Mouse (Mus musculus): Measurements from ENCODE around the gene Mea1. TPM values are rescaled to one million over a fixed set of nuclear protein-coding genes. Genes with fewer than 3 reads are reported as not detected.

The Mea1 gene
- 148 and 156 TPM in 2 replicates for polyA plus RNA-seq (2016; fragmentation: Nextera tagmentation; extraction: Ambion mirVana)

GRCm38 (mm10) chr17:46678416-46678815 is at the start of gene Mea1:
Gene Mea1, plus strand, starts transcription at chr17:46678793.
- Histone ChIP-seq H3K27me3 (replicated peaks; ENCODE audit: low read depth, poor library complexity, severe bottlenecking) (no peaks in the 10 kb centered on the region), H3K27ac (replicated peaks) (peak within 1 kb of the TSS; percentile 86), H3K4me1 (peaks cover 55% of the 10 kb centered on the region), H3K36me3 (replicated peaks) (peaks cover 56% of the 10 kb centered on the region), H3K4me3 (peak within 1 kb of the TSS; percentile 74), H3K9me3 (no peaks in the 10 kb centered on the region)
- DNase-seq (ENCODE audit: low spot score): no peak
- 93% methylated on average over 8 of the region's 9 CpGs for WGBS

- Histone ChIP-seq H3K9me3 (no peaks in the 10 kb centered on the region), H3K4me1 (peaks cover 64% of the 10 kb centered on the region), H3K4me3 (peak overlapping the region; percentile 97), H3K36me3 (replicated peaks) (peaks cover 17% of the 10 kb centered on the region), H3K27me3 (replicated peaks; ENCODE audit: low read depth, poor library complexity, severe bottlenecking) (no peaks in the 10 kb centered on the region), H3K27ac (replicated peaks) (peak overlapping the region; percentile 97)
- peak; percentile 76 for DNase-seq (ENCODE audit: low spot score)
- WGBS: 7% methylated on average over 12 of the region's 12 CpGs
These were observed 48.7 kb upstream of the Mea1 start for GRCm38 (mm10) chr17:46629685-46630441.

GRCm38 (mm10) chr17:46636831-46637523 is 41.6 kb upstream of the Mea1 start:
- DNase-seq (ENCODE audit: low spot score): peak; percentile 49
- peaks cover 16% of the 10 kb centered on the region for H3K4me1 ChIP-seq
- 29% methylated on average over 15 of the region's 15 CpGs for WGBS
- no peaks in the 10 kb centered on the region for H3K9me3 ChIP-seq
- peak overlapping the region; percentile 30; the same call in 1 of the 2 replicates for H3K4me3 ChIP-seq
- H3K36me3 ChIP-seq (replicated peaks): peaks cover 62% of the 10 kb centered on the region
- no peaks in the 10 kb centered on the region for H3K27me3 ChIP-seq (replicated peaks; ENCODE audit: low read depth, poor library complexity, severe bottlenecking)
- peak overlapping the region; percentile 63 for H3K27ac ChIP-seq (replicated peaks)

GRCm38 (mm10) chr17:46639929-46640328 is 38.7 kb upstream of the Mea1 start:
- Histone ChIP-seq H3K27me3 (replicated peaks; ENCODE audit: low read depth, poor library complexity, severe bottlenecking) (no peaks in the 10 kb centered on the region), H3K27ac (replicated peaks) (no peak overlapping the region), H3K9me3 (no peaks in the 10 kb centered on the region), H3K4me1 (peaks cover 25% of the 10 kb centered on the region), H3K4me3 (no peak overlapping the region), H3K36me3 (replicated peaks) (peaks cover 58% of the 10 kb centered on the region)
- no peak for DNase-seq (ENCODE audit: low spot score)
- WGBS: 84% methylated on average over 9 of the region's 9 CpGs

- Histone ChIP-seq H3K4me1 (peaks cover 25% of the 10 kb centered on the region), H3K4me3 (0 out of 2 replicates have a peak overlapping the region, but pooled peaks have one; percentile 3), H3K27me3 (replicated peaks; ENCODE audit: low read depth, poor library complexity, severe bottlenecking) (no peaks in the 10 kb centered on the region), H3K27ac (replicated peaks) (no peak overlapping the region), H3K36me3 (replicated peaks) (peaks cover 41% of the 10 kb centered on the region), H3K9me3 (no peaks in the 10 kb centered on the region)
- no peak for DNase-seq (ENCODE audit: low spot score)
- 88% methylated on average over 17 of the region's 17 CpGs for WGBS
These were observed 36.5 kb upstream of the Mea1 start for GRCm38 (mm10) chr17:46642060-46642459.

GRCm38 (mm10) chr17:46644152-46644805 is 34.3 kb upstream of the Mea1 start:
- Histone ChIP-seq H3K27ac (replicated peaks) (no peak overlapping the region), H3K4me1 (peaks cover 30% of the 10 kb centered on the region), H3K9me3 (no peaks in the 10 kb centered on the region), H3K27me3 (replicated peaks; ENCODE audit: low read depth, poor library complexity, severe bottlenecking) (no peaks in the 10 kb centered on the region), H3K4me3 (peak overlapping the region; percentile 78), H3K36me3 (replicated peaks) (peaks cover 52% of the 10 kb centered on the region)
- 87% methylated on average over 12 of the region's 12 CpGs for WGBS
- no peak for DNase-seq (ENCODE audit: low spot score)

GRCm38 (mm10) chr17:46644916-46645475 is 33.6 kb upstream of the Mea1 start:
- no peak for DNase-seq (ENCODE audit: low spot score)
- H3K4me3 ChIP-seq: peak overlapping the region; percentile 78
- H3K27ac ChIP-seq (replicated peaks): peak overlapping the region; percentile 89
- H3K4me1 ChIP-seq: peaks cover 37% of the 10 kb centered on the region
- no peaks in the 10 kb centered on the region for H3K27me3 ChIP-seq (replicated peaks; ENCODE audit: low read depth, poor library complexity, severe bottlenecking)
- 10% methylated on average over 11 of the region's 11 CpGs for WGBS
- H3K9me3 ChIP-seq: no peaks in the 10 kb centered on the region
- peaks cover 52% of the 10 kb centered on the region for H3K36me3 ChIP-seq (replicated peaks)

- Histone ChIP-seq H3K9me3 (no peaks in the 10 kb centered on the region), H3K4me1 (peaks cover 45% of the 10 kb centered on the region), H3K27ac (replicated peaks) (peak within 1 kb of the TSS; percentile 89), H3K4me3 (peak within 1 kb of the TSS; percentile 78), H3K36me3 (replicated peaks) (peaks cover 44% of the 10 kb centered on the region), H3K27me3 (replicated peaks; ENCODE audit: low read depth, poor library complexity, severe bottlenecking) (no peaks in the 10 kb centered on the region)
- under 1% methylated on average over 53 of the region's 53 CpGs for WGBS
- peak; percentile 99 for DNase-seq (ENCODE audit: low spot score)
These were observed 32.9 kb upstream of the Mea1 start, which contains the start of the genes Klc4 and Mrpl2 for GRCm38 (mm10) chr17:46645561-46646321. Gene Klc4, minus strand, starts transcription at chr17:46646022. Gene Mrpl2, plus strand, starts transcription at chr17:46646229.

- Histone ChIP-seq H3K4me3 (peak overlapping the region; percentile 78), H3K36me3 (replicated peaks) (peaks cover 39% of the 10 kb centered on the region), H3K27me3 (replicated peaks; ENCODE audit: low read depth, poor library complexity, severe bottlenecking) (no peaks in the 10 kb centered on the region), H3K4me1 (peaks cover 50% of the 10 kb centered on the region), H3K9me3 (no peaks in the 10 kb centered on the region), H3K27ac (replicated peaks) (peak overlapping the region; percentile 89)
- WGBS: under 1% methylated on average over 19 of the region's 19 CpGs
- no peak for DNase-seq (ENCODE audit: low spot score)
These were observed 32.3 kb upstream of the Mea1 start for GRCm38 (mm10) chr17:46646322-46646662.

- peaks cover 60% of the 10 kb centered on the region for H3K4me1 ChIP-seq
- no peaks in the 10 kb centered on the region for H3K27me3 ChIP-seq (replicated peaks; ENCODE audit: low read depth, poor library complexity, severe bottlenecking)
- no peak for DNase-seq (ENCODE audit: low spot score)
- H3K36me3 ChIP-seq (replicated peaks): peaks cover 39% of the 10 kb centered on the region
- no peaks in the 10 kb centered on the region for H3K9me3 ChIP-seq
- WGBS: 93% methylated on average over 7 of the region's 7 CpGs
- peak overlapping the region; percentile 78 for H3K4me3 ChIP-seq
- H3K27ac ChIP-seq (replicated peaks): no peak overlapping the region
These were observed 31.3 kb upstream of the Mea1 start for GRCm38 (mm10) chr17:46647279-46647678.

- H3K27me3 ChIP-seq (replicated peaks; ENCODE audit: low read depth, poor library complexity, severe bottlenecking): no peaks in the 10 kb centered on the region
- peaks cover 50% of the 10 kb centered on the region for H3K36me3 ChIP-seq (replicated peaks)
- no peak for DNase-seq (ENCODE audit: low spot score)
- H3K4me3 ChIP-seq: no peak overlapping the region
- H3K27ac ChIP-seq (replicated peaks): no peak overlapping the region
- WGBS: 94% methylated on average over 9 of the region's 9 CpGs
- no peaks in the 10 kb centered on the region for H3K9me3 ChIP-seq
- H3K4me1 ChIP-seq: peaks cover 72% of the 10 kb centered on the region
These were observed 30.2 kb upstream of the Mea1 start for GRCm38 (mm10) chr17:46648436-46648835.

Data from embryonic facial prominence, embryonic 10.5 days (tissue).